Mouse (Mus musculus): ENCODE measurements around the gene Agap1. TPM values are rescaled to one million over a fixed set of nuclear protein-coding genes. Genes with fewer than 3 reads are reported as not detected.
A peak's percentile ranks its signal among the peaks of the same experiment; 100 is the strongest.

The Agap1 gene
- polyA plus RNA-seq, 1 experiment from 2014 or later = 24.6 TPM

GRCm38 (mm10) chr1:89515808-89516560 is 61.4 kb downstream of the Agap1 start:
- Histone ChIP-seq H3K9ac (no peak overlapping the region), H3K4me1 (peaks cover 50% of the 10 kb centered on the region), H3K9me3 (no peaks in the 10 kb centered on the region), H3K27me3 (no peaks in the 10 kb centered on the region), H3K4me3 (no peak overlapping the region), H3K4me2 (replicated peaks) (no peak overlapping the region), H3K36me3 (no peaks in the 10 kb centered on the region), H3K27ac (no peak overlapping the region)
- WGBS = 74% methylated on average over 11 of the region's 11 CpGs
- no peak for ATAC-seq (ENCODE audit: insufficient number of reproducible peaks, insufficient read depth, low FRiP score, low TSS enrichment)

GRCm38 (mm10) chr1:89517817-89518216 is 63.2 kb downstream of the Agap1 start:
- Histone ChIP-seq H3K27ac (peak overlapping the region; percentile 59), H3K9ac (no peak overlapping the region), H3K36me3 (no peaks in the 10 kb centered on the region), H3K4me2 (replicated peaks) (0 out of 2 replicates have a peak overlapping the region, but pooled peaks have one; percentile 6), H3K9me3 (no peaks in the 10 kb centered on the region), H3K4me3 (no peak overlapping the region), H3K4me1 (peaks cover 54% of the 10 kb centered on the region), H3K27me3 (no peaks in the 10 kb centered on the region)
- no peak for ATAC-seq (ENCODE audit: insufficient number of reproducible peaks, insufficient read depth, low FRiP score, low TSS enrichment)
- 3% methylated on average over 5 of the region's 5 CpGs for WGBS

GRCm38 (mm10) chr1:89519914-89520643 is 65.5 kb downstream of the Agap1 start:
- H3K4me2 ChIP-seq (replicated peaks) = no peak overlapping the region
- 64% methylated on average over 17 of the region's 17 CpGs for WGBS
- H3K27ac ChIP-seq = no peak overlapping the region
- no peaks in the 10 kb centered on the region for H3K27me3 ChIP-seq
- H3K36me3 ChIP-seq = no peaks in the 10 kb centered on the region
- ATAC-seq (ENCODE audit: insufficient number of reproducible peaks, insufficient read depth, low FRiP score, low TSS enrichment) = no peak
- H3K9me3 ChIP-seq = no peaks in the 10 kb centered on the region
- H3K4me1 ChIP-seq = peaks cover 61% of the 10 kb centered on the region
- no peak overlapping the region for H3K9ac ChIP-seq
- H3K4me3 ChIP-seq = no peak overlapping the region

- Histone ChIP-seq H3K4me2 (replicated peaks) (no peak overlapping the region), H3K36me3 (no peaks in the 10 kb centered on the region), H3K9me3 (no peaks in the 10 kb centered on the region), H3K9ac (no peak overlapping the region), H3K4me1 (peaks cover 61% of the 10 kb centered on the region), H3K27ac (no peak overlapping the region), H3K4me3 (no peak overlapping the region), H3K27me3 (no peaks in the 10 kb centered on the region)
- ATAC-seq (ENCODE audit: insufficient number of reproducible peaks, insufficient read depth, low FRiP score, low TSS enrichment) = no peak
- WGBS = 78% methylated on average over 11 of the region's 11 CpGs
Observed at GRCm38 (mm10) chr1:89521406-89521805, 66.8 kb downstream of the Agap1 start.

GRCm38 (mm10) chr1:89521935-89522535 is 67.4 kb downstream of the Agap1 start:
- H3K9ac ChIP-seq = no peak overlapping the region
- 68% methylated on average over 17 of the region's 17 CpGs for WGBS
- no peak for ATAC-seq (ENCODE audit: insufficient number of reproducible peaks, insufficient read depth, low FRiP score, low TSS enrichment)

GRCm38 (mm10) chr1:89524369-89524768 is 69.8 kb downstream of the Agap1 start:
- ATAC-seq (ENCODE audit: insufficient number of reproducible peaks, insufficient read depth, low FRiP score, low TSS enrichment) = no peak

More at GRCm38 (mm10) chr1:89521935-89522535, 67.4 kb downstream of the Agap1 start:
- no peak overlapping the region for H3K4me3 ChIP-seq
- no peaks in the 10 kb centered on the region for H3K9me3 ChIP-seq
- H3K4me2 ChIP-seq (replicated peaks) = no peak overlapping the region
- no peaks in the 10 kb centered on the region for H3K36me3 ChIP-seq
- H3K27ac ChIP-seq = no peak overlapping the region
- no peaks in the 10 kb centered on the region for H3K27me3 ChIP-seq
- peaks cover 54% of the 10 kb centered on the region for H3K4me1 ChIP-seq

GRCm38 (mm10) chr1:89524998-89525397 is 70.4 kb downstream of the Agap1 start:
- Histone ChIP-seq H3K4me3 (no peak overlapping the region), H3K27ac (no peak overlapping the region), H3K9me3 (no peaks in the 10 kb centered on the region), H3K27me3 (no peaks in the 10 kb centered on the region), H3K4me2 (replicated peaks) (no peak overlapping the region), H3K36me3 (no peaks in the 10 kb centered on the region), H3K9ac (no peak overlapping the region), H3K4me1 (peaks cover 43% of the 10 kb centered on the region)
- WGBS = 68% methylated on average over 4 of the region's 4 CpGs
- no peak for ATAC-seq (ENCODE audit: insufficient number of reproducible peaks, insufficient read depth, low FRiP score, low TSS enrichment)

More at GRCm38 (mm10) chr1:89524369-89524768, 69.8 kb downstream of the Agap1 start:
- under 1% methylated on average over 4 of the region's 4 CpGs for WGBS
- Histone ChIP-seq H3K36me3 (no peaks in the 10 kb centered on the region), H3K27ac (no peak overlapping the region), H3K4me3 (no peak overlapping the region), H3K4me2 (replicated peaks) (no peak overlapping the region), H3K27me3 (no peaks in the 10 kb centered on the region), H3K9ac (no peak overlapping the region), H3K9me3 (no peaks in the 10 kb centered on the region), H3K4me1 (peaks cover 49% of the 10 kb centered on the region)

GRCm38 (mm10) chr1:89525825-89526224 is 71.2 kb downstream of the Agap1 start:
- H3K9me3 ChIP-seq = no peaks in the 10 kb centered on the region
- 39% methylated on average over 13 of the region's 13 CpGs for WGBS
- no peak overlapping the region for H3K4me2 ChIP-seq (replicated peaks)
- H3K4me1 ChIP-seq = peaks cover 34% of the 10 kb centered on the region
- H3K9ac ChIP-seq = no peak overlapping the region
- no peaks in the 10 kb centered on the region for H3K27me3 ChIP-seq
- H3K27ac ChIP-seq = no peak overlapping the region
- no peak overlapping the region for H3K4me3 ChIP-seq
- no peak for ATAC-seq (ENCODE audit: insufficient number of reproducible peaks, insufficient read depth, low FRiP score, low TSS enrichment)
- H3K36me3 ChIP-seq = no peaks in the 10 kb centered on the region

- no peak for ATAC-seq (ENCODE audit: insufficient number of reproducible peaks, insufficient read depth, low FRiP score, low TSS enrichment)
- H3K27ac ChIP-seq = no peak overlapping the region
- H3K9ac ChIP-seq = no peak overlapping the region
- H3K27me3 ChIP-seq = no peaks in the 10 kb centered on the region
- H3K4me2 ChIP-seq (replicated peaks) = no peak overlapping the region
- WGBS = 74% methylated on average over 17 of the region's 17 CpGs
- peaks cover 19% of the 10 kb centered on the region for H3K4me1 ChIP-seq
- H3K36me3 ChIP-seq = no peaks in the 10 kb centered on the region
- 0 out of 2 replicates have a peak, but pooled peaks cover 5% of the 10 kb centered on the region for H3K9me3 ChIP-seq
- H3K4me3 ChIP-seq = no peak overlapping the region
Observed at GRCm38 (mm10) chr1:89528671-89529276, 74.2 kb downstream of the Agap1 start.

GRCm38 (mm10) chr1:89533702-89534101 is 79.1 kb downstream of the Agap1 start:
- H3K9ac ChIP-seq = no peak overlapping the region
- H3K36me3 ChIP-seq = no peaks in the 10 kb centered on the region
- no peak overlapping the region for H3K4me2 ChIP-seq (replicated peaks)
- no peak for ATAC-seq (ENCODE audit: insufficient number of reproducible peaks, insufficient read depth, low FRiP score, low TSS enrichment)
- H3K4me3 ChIP-seq = no peak overlapping the region
- H3K27me3 ChIP-seq = no peaks in the 10 kb centered on the region
- peaks cover 14% of the 10 kb centered on the region; the same call in 1 of the 2 replicates for H3K4me1 ChIP-seq
- 78% methylated on average over 9 of the region's 9 CpGs for WGBS
- H3K9me3 ChIP-seq = 0 out of 2 replicates have a peak, but pooled peaks cover 5% of the 10 kb centered on the region
- no peak overlapping the region for H3K27ac ChIP-seq

GRCm38 (mm10) chr1:89535206-89535605 is 80.6 kb downstream of the Agap1 start:
- Histone ChIP-seq H3K36me3 (no peaks in the 10 kb centered on the region), H3K9me3 (0 out of 2 replicates have a peak, but pooled peaks cover 5% of the 10 kb centered on the region), H3K4me1 (peaks cover 16% of the 10 kb centered on the region; the same call in 1 of the 2 replicates), H3K9ac (no peak overlapping the region), H3K27me3 (no peaks in the 10 kb centered on the region), H3K4me3 (no peak overlapping the region), H3K4me2 (replicated peaks) (no peak overlapping the region), H3K27ac (no peak overlapping the region)
- ATAC-seq (ENCODE audit: insufficient number of reproducible peaks, insufficient read depth, low FRiP score, low TSS enrichment) = no peak

Measured in embryonic facial prominence, embryonic 12.5 days (tissue).